Mouse (Mus musculus): ENCODE measurements around the gene Zfp791. TPM values are rescaled to one million over a fixed set of nuclear protein-coding genes. Genes with fewer than 3 reads are reported as not detected.

Zfp791 gene
- total RNA-seq (2023), result not detected

GRCm38 (mm10) chr8:85122995-85123394 lies at the start of gene Zfp791:
Zfp791 (minus strand) TSS chr8:85123095.

GRCm38 (mm10) chr8:85151624-85152023 lies 28.7 kb upstream of the Zfp791 start, which contains the start of gene Cks1brt:
Cks1brt (plus strand) TSS chr8:85151924.

GRCm38 (mm10) chr8:85083108-85083813 lies 39.6 kb downstream of the Zfp791 start, which contains the start of gene Man2b1:
Man2b1 (plus strand) TSS chr8:85083270.

GRCm38 (mm10) chr8:85081216-85081555 lies 41.7 kb downstream of the Zfp791 start, which contains the start of gene Wdr83:
Wdr83 (minus strand) TSS chr8:85081306.

GRCm38 (mm10) chr8:85080532-85081215 lies 42.2 kb downstream of the Zfp791 start, which contains the start of gene Wdr83os:
Wdr83os (plus strand) TSS chr8:85080740.

GRCm38 (mm10) chr8:85071514-85072281 lies 51.2 kb downstream of the Zfp791 start, which contains the start of gene Dhps:
Dhps (plus strand) TSS chr8:85071757.

GRCm38 (mm10) chr8:85067982-85068381 lies 54.9 kb downstream of the Zfp791 start, which contains the start of gene Gm5741:
Gm5741 (minus strand) TSS chr8:85067982.

GRCm38 (mm10) chr8:85059879-85060616 lies 62.8 kb downstream of the Zfp791 start, which contains the start of gene Fbxw9:
Fbxw9 (plus strand) TSS chr8:85060055.

Other genes with a start within 250 kb of the Zfp791 start
- gene Gcdh, start 229.2 kb downstream of the Zfp791 start, total RNA-seq (2023), result 21.0 TPM
- gene Klf1, start 221.2 kb downstream of the Zfp791 start, total RNA-seq (2023), result 0.62 TPM
- gene Dnase2a, start 214.5 kb downstream of the Zfp791 start, total RNA-seq (2023), result 8.8 TPM
- gene Mast1, start 185.7 kb downstream of the Zfp791 start, total RNA-seq (2023), result 0.15 TPM
- not detected for gene Rtbdn, start 176.1 kb downstream of the Zfp791 start, total RNA-seq (2023)
- not detected for gene Gm49661, start 153.7 kb downstream of the Zfp791 start, total RNA-seq (2023)
- gene Prdx2, start 153.5 kb downstream of the Zfp791 start, total RNA-seq (2023), result 57.7 TPM
- gene Rnaseh2a, start 153.3 kb downstream of the Zfp791 start, total RNA-seq (2023), result 28.2 TPM
- gene Junb, start 144.4 kb downstream of the Zfp791 start, total RNA-seq (2023), result 1,783 TPM
- gene Hook2, start 132.5 kb downstream of the Zfp791 start, total RNA-seq (2023), result 6.6 TPM
- gene Best2, start 108.6 kb downstream of the Zfp791 start, total RNA-seq (2023), result not detected
- 55.2 TPM for gene Asna1, start 97.8 kb downstream of the Zfp791 start, total RNA-seq (2023)
- 167 TPM for gene Trir, start 96.3 kb downstream of the Zfp791 start, total RNA-seq (2023)
- 68.9 TPM for gene Tnpo2, start 86.2 kb downstream of the Zfp791 start, total RNA-seq (2023)
- gene Fbxw9, start 63.0 kb downstream of the Zfp791 start, total RNA-seq (2023), result 6.9 TPM
- gene Gm5741, start 55.1 kb downstream of the Zfp791 start, total RNA-seq (2023), result not detected
- 115 TPM for gene Dhps, start 51.3 kb downstream of the Zfp791 start, total RNA-seq (2023)
- gene Wdr83os, start 42.4 kb downstream of the Zfp791 start, total RNA-seq (2023), result 60.0 TPM
- gene Wdr83, start 41.8 kb downstream of the Zfp791 start, total RNA-seq (2023), result 11.5 TPM
- 113 TPM for gene Man2b1, start 39.8 kb downstream of the Zfp791 start, total RNA-seq (2023)
- gene Cks1brt, start 28.8 kb upstream of the Zfp791 start, total RNA-seq (2023), result not detected
- gene Olfr371, start 102.9 kb upstream of the Zfp791 start, total RNA-seq (2023), result not detected
- 57.7 TPM for gene Orc6, start 176.5 kb upstream of the Zfp791 start, total RNA-seq (2023)
- gene Vps35, start 176.7 kb upstream of the Zfp791 start, total RNA-seq (2023), result 55.6 TPM

All from CD4-positive naive resting alpha-beta T cell, adult 76 days (primary cell).